In the genomic region with DNA sequence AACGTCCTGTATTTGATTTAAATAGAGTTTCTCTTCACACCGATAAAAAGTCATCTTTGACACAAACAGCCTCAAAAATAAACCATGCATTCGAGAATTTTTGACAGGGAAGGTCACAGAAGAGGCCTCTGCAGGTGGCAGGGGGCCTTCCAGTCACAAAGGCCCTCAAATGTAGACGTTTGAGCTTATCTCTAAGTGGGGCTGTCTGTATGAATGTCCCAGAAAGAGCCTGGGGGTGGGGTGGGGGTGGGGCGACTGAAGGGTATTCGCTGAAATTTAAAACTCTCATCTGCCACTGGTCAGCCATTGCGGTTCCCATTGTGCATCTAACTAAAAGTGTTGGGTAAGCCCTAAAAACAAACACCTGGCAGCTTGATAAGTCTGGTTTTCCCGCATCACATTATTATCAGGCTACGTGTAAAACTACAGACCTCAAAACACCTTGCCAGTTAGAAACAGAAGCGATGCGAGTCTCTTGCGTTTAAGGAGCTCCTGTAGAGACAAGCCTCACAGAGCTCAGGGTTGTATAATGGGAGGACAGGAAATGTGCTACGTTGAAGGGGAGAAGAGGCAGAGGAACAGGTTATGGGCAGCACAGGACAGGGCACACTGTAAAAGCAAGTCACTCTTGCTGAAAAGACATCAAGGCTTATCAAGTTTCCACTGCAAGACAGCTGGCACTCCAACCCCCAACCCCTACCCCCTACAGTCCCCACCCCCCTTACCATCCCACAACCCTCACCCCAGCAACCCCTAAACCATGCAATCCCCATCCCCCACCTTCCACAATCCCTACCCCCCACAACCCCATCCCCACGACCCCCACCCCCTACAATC, we compare ENCODE assay signal across 13 mouse cellular contexts. TPM values are rescaled to one million over a fixed set of nuclear protein-coding genes. Genes with fewer than 3 reads are reported as not detected.
DNase-seq lines count a peak whose midpoint lies in the region; ATAC-seq lines count a peak whose summit lies in the region.
"Had no signal": no experiment of that assay in that cellular context is flagged by ENCODE, and none has a peak within 500 bp of the region (broad histone marks: within the 10 kb centered on the region; RNA-seq: fewer than 3 reads in every experiment).

No protein-coding gene starts in this region.

- no peaks in the 10 kb centered on the region for H3K27me3 ChIP-seq in heart, embryonic 14.5 days (ENCODE audit: control insufficient read depth, insufficient read depth, low read length)
- H3K27me3 ChIP-seq in lung, embryonic 16.5 days (ENCODE audit: control insufficient read depth, insufficient read depth, low read depth, low read length), result no peaks in the 10 kb centered on the region
- H3K27me3 ChIP-seq in hindbrain, embryonic 12.5 days, result no peaks in the 10 kb centered on the region
- H3K27me3 ChIP-seq in midbrain, embryonic 16.5 days (ENCODE audit: control insufficient read depth, insufficient read depth, low read depth, low read length), result no peaks in the 10 kb centered on the region
- H3K27me3 ChIP-seq: embryonic facial prominence, embryonic 15.5 days; limb, embryonic 15.5 days had no signal

- ATAC-seq in heart, embryonic 14.5 days (ENCODE audit: insufficient number of reproducible peaks, insufficient read depth, low FRiP score, low read depth), result no peak
- ATAC-seq in lung, embryonic 16.5 days (ENCODE audit: low read depth), result peak; percentile 61
- ATAC-seq in hindbrain, embryonic 12.5 days (ENCODE audit: low FRiP score), result peak; percentile 54
- 0 out of 2 replicates have a peak, but pooled peaks have one; percentile 28 for ATAC-seq in midbrain, embryonic 16.5 days

- H3K4me1 ChIP-seq in heart, embryonic 14.5 days (ENCODE audit: control insufficient read depth in 2 of 2, insufficient read depth in 2 of 2, low read length in 2 of 2), result peaks cover 8 to 15% of the 10 kb centered on the region in 2 experiments
- H3K4me1 ChIP-seq in lung, embryonic 16.5 days (replicated peaks; ENCODE audit: control insufficient read depth, insufficient read depth, low read length), result peaks cover 11% of the 10 kb centered on the region; the same call in 1 of the 2 replicates
- H3K4me1 ChIP-seq in hindbrain, embryonic 12.5 days, result peaks cover 16% of the 10 kb centered on the region
- 0 out of 2 replicates have a peak, but pooled peaks cover 4% of the 10 kb centered on the region for H3K4me1 ChIP-seq in midbrain, embryonic 16.5 days (ENCODE audit: control insufficient read depth, insufficient read depth, low read length)
- H3K4me1 ChIP-seq: embryonic facial prominence, embryonic 15.5 days; limb, embryonic 15.5 days had no signal

- peak overlapping the region; percentile 40 for H3K4me2 ChIP-seq in heart, embryonic 14.5 days (ENCODE audit: low read length)
- H3K4me2 ChIP-seq in lung, embryonic 16.5 days (ENCODE audit: low read depth, low read length), result peak overlapping the region; percentile 19
- H3K4me2 ChIP-seq in hindbrain, embryonic 12.5 days (replicated peaks), result no peak overlapping the region
- no peak overlapping the region for H3K4me2 ChIP-seq in midbrain, embryonic 16.5 days (ENCODE audit: low read length)
- H3K4me2 ChIP-seq: embryonic facial prominence, embryonic 15.5 days; limb, embryonic 15.5 days had no signal

- no peak overlapping the region for H3K4me3 ChIP-seq in heart, embryonic 14.5 days (ENCODE audit: control insufficient read depth in 1 of 2, insufficient read depth in 1 of 2, low read depth in 1 of 2, low read length in 2 of 2)
- H3K4me3 ChIP-seq in lung, embryonic 16.5 days (ENCODE audit: low read length), result no peak overlapping the region
- no peak overlapping the region for H3K4me3 ChIP-seq in hindbrain, embryonic 12.5 days
- H3K4me3 ChIP-seq in midbrain, embryonic 16.5 days (ENCODE audit: low read depth, low read length), result no peak overlapping the region
- H3K4me3 ChIP-seq: embryonic facial prominence, embryonic 15.5 days; limb, embryonic 15.5 days had no signal

- H3K9ac ChIP-seq in heart, embryonic 14.5 days (ENCODE audit: low read length), result no peak overlapping the region
- no peak overlapping the region for H3K9ac ChIP-seq in lung, embryonic 16.5 days (ENCODE audit: low read length)
- no peak overlapping the region for H3K9ac ChIP-seq in hindbrain, embryonic 12.5 days
- H3K9ac ChIP-seq in midbrain, embryonic 16.5 days (ENCODE audit: low read depth, low read length), result no peak overlapping the region
- H3K9ac ChIP-seq: embryonic facial prominence, embryonic 15.5 days; limb, embryonic 15.5 days had no signal

- H3K27ac ChIP-seq in heart, embryonic 14.5 days (replicated peaks in 1 of 2; ENCODE audit: control insufficient read depth in 1 of 2, insufficient read depth in 1 of 2, low read depth in 2 of 2, low read length in 2 of 2), result no peak overlapping the region
- H3K27ac ChIP-seq in lung, embryonic 16.5 days (ENCODE audit: low read length), result no peak overlapping the region
- peak overlapping the region; percentile 23; the same call in 1 of the 2 replicates for H3K27ac ChIP-seq in hindbrain, embryonic 12.5 days
- no peak overlapping the region for H3K27ac ChIP-seq in midbrain, embryonic 16.5 days (ENCODE audit: low read length)
- H3K27ac ChIP-seq: embryonic facial prominence, embryonic 15.5 days; limb, embryonic 15.5 days; stomach, postnatal 0 days had no signal

- 8% methylated on average over 14 of the region's 14 CpGs for WGBS in heart, embryonic 14.5 days
- 6% methylated on average over 13 of the region's 14 CpGs for WGBS in lung, embryonic 16.5 days
- WGBS in hindbrain, embryonic 12.5 days, result 11% methylated on average over 14 of the region's 14 CpGs
- WGBS in midbrain, embryonic 16.5 days, result 8% methylated on average over 14 of the region's 14 CpGs

- H3K9me3 ChIP-seq in heart, embryonic 14.5 days (ENCODE audit: control insufficient read depth, low read length), result no peaks in the 10 kb centered on the region
- no peaks in the 10 kb centered on the region for H3K9me3 ChIP-seq in lung, embryonic 16.5 days (ENCODE audit: control insufficient read depth, low read length)
- H3K9me3 ChIP-seq in hindbrain, embryonic 12.5 days (replicated peaks), result no peaks in the 10 kb centered on the region
- no peaks in the 10 kb centered on the region for H3K9me3 ChIP-seq in midbrain, embryonic 16.5 days (replicated peaks; ENCODE audit: control insufficient read depth, low read length, poor library complexity, severe bottlenecking)
- H3K9me3 ChIP-seq: embryonic facial prominence, embryonic 15.5 days; limb, embryonic 15.5 days had no signal

- H3K36me3 ChIP-seq in heart, embryonic 14.5 days (ENCODE audit: control insufficient read depth, insufficient read depth, low read length), result no peaks in the 10 kb centered on the region
- H3K36me3 ChIP-seq in lung, embryonic 16.5 days (ENCODE audit: control insufficient read depth, insufficient read depth, low read length), result no peaks in the 10 kb centered on the region
- H3K36me3 ChIP-seq in hindbrain, embryonic 12.5 days, result no peaks in the 10 kb centered on the region
- H3K36me3 ChIP-seq in midbrain, embryonic 16.5 days (ENCODE audit: control insufficient read depth, insufficient read depth, low read length), result no peaks in the 10 kb centered on the region
- H3K36me3 ChIP-seq: embryonic facial prominence, embryonic 15.5 days; limb, embryonic 15.5 days had no signal

- no peak for DNase-seq in heart, adult 8-10 months (ENCODE audit: low spot score)
- no peak for DNase-seq in lung, postnatal 4 days
- no peak for DNase-seq in cerebellum, adult 9-11 months
- DNase-seq: adrenal gland, adult 2 months; cerebellum, postnatal 25 days had no signal

RNA-seq across cellular contexts. Expression of a gene that starts 55.0 kb away (rescaled TPM):
- polyA plus RNA-seq in heart, embryonic 14.5 days (2014; fragmentation: Nextera tagmentation; extraction: Ambion mirVana), result 0.85 and 1.00 TPM in 2 replicates
- total RNA-seq in heart, adult 8-10 months (2022), result 1 to 10 TPM in 3 of 4 experiments, under 1 TPM in 1; 0.57 to 1.6 (median 1.1) TPM
- 0.29 and 0.39 TPM in 2 replicates for polyA plus RNA-seq in lung, embryonic 16.5 days (2015; fragmentation: Nextera tagmentation; extraction: Ambion mirVana)
- polyA plus RNA-seq in hindbrain, embryonic 12.5 days (2016; fragmentation: Nextera tagmentation; extraction: Ambion mirVana), result 2.6 and 3.2 TPM in 2 replicates
- 0.58 and 0.88 TPM in 2 replicates for polyA plus RNA-seq in midbrain, embryonic 16.5 days (2015; fragmentation: Nextera tagmentation; extraction: Ambion mirVana)
- total RNA-seq: granulocyte monocyte progenitor cell, adult 5-6 weeks had no signal
- polyA plus RNA-seq: limb, embryonic 15.5 days had no signal

Comparison
In these comparisons a context has a peak if more than half of its experiments do, and no peak if none do; other contexts are left out.
1. H3K4me2 ChIP-seq: peak in heart, embryonic 14.5 days (single experiment) and lung, embryonic 16.5 days (single experiment); none in hindbrain, embryonic 12.5 days (single experiment) and midbrain, embryonic 16.5 days (single experiment).